Mouse (Mus musculus) liver, embryonic 15.5 days (tissue): ENCODE measurements around the gene Cftr. TPM values are rescaled to one million over a fixed set of nuclear protein-coding genes. Genes with fewer than 3 reads are reported as not detected.

Source experiments
- polyA plus RNA-seq: library from polyadenylated mRNA; unstranded; fragments of >200 nt; fragmentation: Nextera tagmentation; extraction: Ambion mirVana; gene quantifications from 2 replicates; pipeline ENCODE4 v1.2.1, GENCODE M21; 2015

The Cftr gene
- polyA plus RNA-seq, 1 experiment from 2014 or later: 0.09 TPM

Other genes starting within 250 kb of the Cftr start
- gene Wnt2, start 140.1 kb upstream of the Cftr start, polyA plus RNA-seq: 1.6 and 1.9 TPM in 2 replicates
- not detected in 2 replicates for gene Asz1, start 61.6 kb upstream of the Cftr start, polyA plus RNA-seq